Mouse (Mus musculus) thymus, postnatal 4 days (tissue): ENCODE data around the gene Srsf11.

Experiments
- DNase-seq: peaks from one replicate; pipeline ENCODE4 v3.0.0; 2021

The Srsf11 gene

GRCm38 (mm10) chr3:157973236-157973635 lies 63.2 kb downstream of the Srsf11 start:
- DNase-seq = no peak

GRCm38 (mm10) chr3:157971151-157971550 lies 65.3 kb downstream of the Srsf11 start:
- DNase-seq = no peak
